Mouse (Mus musculus) testis, postnatal 14 days (tissue): ENCODE measurements around the gene Lcn12.

Experiments used
- DNase-seq: peaks from one replicate; pipeline ENCODE4 v3.0.0; 2021; ENCODE audit warnings: low spot score

Lcn12 gene

GRCm38 (mm10) chr2:25460135-25460534, 33.6 kb downstream of the Lcn12 start:
- DNase-seq, result no peak

DNA sequence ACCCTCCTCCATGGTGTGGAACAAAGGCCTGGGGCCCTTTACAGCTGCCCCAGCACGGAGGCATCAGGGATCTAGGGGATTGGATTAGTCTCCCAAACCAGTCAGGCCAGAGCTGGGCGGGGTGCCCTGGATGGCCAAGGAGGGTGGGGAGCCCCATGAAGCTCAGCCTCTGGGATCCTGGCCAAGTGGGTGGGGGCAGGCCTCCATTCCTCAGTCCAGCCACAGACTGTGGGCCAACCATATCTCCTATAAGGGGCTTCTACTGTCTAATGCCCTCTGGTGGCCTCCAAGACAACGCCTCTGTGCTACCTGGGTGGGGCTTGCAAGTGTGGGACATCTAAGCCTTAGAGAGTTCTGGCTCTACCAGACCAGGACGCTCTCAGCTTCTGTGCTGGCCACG, 34.8 kb downstream of the Lcn12 start:
- no peak for DNase-seq

- no peak for DNase-seq
Observed at GRCm38 (mm10) chr2:25457022-25457896, 36.5 kb downstream of the Lcn12 start.

DNA sequence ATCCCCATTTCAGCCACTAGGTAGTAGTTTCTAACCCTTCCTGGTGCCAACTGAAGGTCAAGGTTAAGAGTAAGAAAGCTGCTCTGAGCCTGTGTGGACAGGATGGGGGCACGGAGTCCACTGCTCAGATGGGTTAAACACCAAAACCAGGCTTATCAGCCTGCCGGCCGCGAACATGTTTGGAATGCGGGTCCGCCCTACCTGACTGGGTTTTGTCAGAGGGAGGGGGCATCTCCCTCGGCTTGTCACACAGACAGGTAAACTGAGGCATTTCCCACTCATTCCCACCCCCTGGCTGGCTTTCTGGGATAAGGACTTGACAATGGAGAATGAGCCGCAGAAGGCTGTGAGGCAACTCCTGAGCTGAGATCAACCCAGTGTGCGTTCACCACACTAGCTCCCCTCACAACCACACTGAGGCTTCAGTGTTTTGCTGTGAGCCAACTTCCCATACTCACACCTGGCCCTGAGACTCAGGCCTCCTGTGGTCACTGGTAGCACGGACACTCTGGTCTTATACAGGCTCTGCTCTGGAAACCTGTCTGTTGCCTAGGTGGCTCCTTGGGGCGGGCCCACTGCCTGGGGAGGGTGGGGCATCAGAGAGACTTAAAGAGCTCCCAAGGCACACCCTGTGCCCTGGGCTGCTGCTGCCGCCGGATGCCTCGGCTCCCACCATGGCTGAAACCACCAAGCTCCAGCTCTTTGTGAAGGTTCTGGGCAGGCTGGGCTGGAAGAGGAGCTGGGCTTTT, 37.3 kb downstream of the Lcn12 start, which contains the start of gene Clic3:
TSS of gene Clic3 (plus strand) at position 634 of the 749 bp plus-strand sequence.
- no peak for DNase-seq

DNA sequence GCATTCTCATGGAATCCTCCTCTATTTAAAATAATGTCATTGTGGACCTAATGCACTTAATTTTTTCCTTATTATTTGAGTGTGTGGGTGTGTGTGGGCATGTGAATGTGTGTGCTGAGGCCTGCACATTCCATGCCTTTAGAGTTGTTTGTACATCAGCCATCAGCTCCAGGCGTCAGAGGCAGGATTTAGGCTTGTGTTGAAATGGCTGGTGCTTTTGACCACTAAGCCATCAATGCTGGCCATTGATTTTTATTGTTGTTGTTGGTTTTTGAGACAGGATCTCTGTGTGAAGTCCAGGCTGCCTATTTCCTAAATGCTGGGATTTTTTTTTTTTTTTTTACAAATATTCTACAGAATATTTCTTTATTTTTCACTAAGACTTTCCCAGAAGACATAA, 40.8 kb downstream of the Lcn12 start:
- DNase-seq, result no peak

GRCm38 (mm10) chr2:25450853-25451647, 42.7 kb downstream of the Lcn12 start:
- no peak for DNase-seq

- DNase-seq, result no peak
Observed at GRCm38 (mm10) chr2:25442682-25443081, 51.0 kb downstream of the Lcn12 start.

DNA sequence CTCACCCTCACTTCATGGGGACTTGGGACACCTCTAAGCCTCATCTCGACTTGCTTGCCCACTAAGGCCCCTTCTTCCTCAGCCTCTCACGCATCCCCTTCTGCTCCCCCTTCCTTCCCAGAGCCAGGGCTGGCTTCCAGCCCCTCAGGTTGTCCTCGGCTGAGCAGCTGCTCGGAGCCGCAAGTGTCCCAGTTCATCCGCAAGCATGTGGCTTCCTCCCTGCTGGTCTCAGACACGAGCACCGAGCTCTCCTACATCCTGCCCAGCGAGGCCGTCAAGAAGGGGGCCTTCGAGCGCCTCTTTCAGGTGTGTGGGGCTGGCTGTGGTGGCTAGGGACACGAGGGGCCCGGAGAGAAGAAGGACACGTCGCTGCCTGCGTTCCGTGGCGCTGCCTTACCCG, 52.6 kb downstream of the Lcn12 start:
- DNase-seq, result no peak
